Mouse (Mus musculus) layer of hippocampus, postnatal 10 days (tissue): ENCODE measurements around the gene Atp5b. TPM values are rescaled to one million over a fixed set of nuclear protein-coding genes. Genes with fewer than 3 reads are reported as not detected.

ENCODE experiments used
- DNase-seq, 2 experiments: peaks; one replicate each; pipeline ENCODE4 v3.0.0; 2021; ENCODE audit warnings: low spot score in 2 of 2
- microRNA-seq, 2 experiments: library from miRNA; unstranded; fragments of <30 nt; microRNA quantifications; one replicate each; pipeline ENCODE4 v1.2.0; 2021
- total RNA-seq, 2 experiments: library from RNA; stranded (reverse); gene quantifications; 2 replicates each; pipeline ENCODE4 v1.2.3; 2021

The Atp5b gene
- total RNA-seq, 2 experiments from 2014 or later = 1,650 to 1,701 TPM

DNA sequence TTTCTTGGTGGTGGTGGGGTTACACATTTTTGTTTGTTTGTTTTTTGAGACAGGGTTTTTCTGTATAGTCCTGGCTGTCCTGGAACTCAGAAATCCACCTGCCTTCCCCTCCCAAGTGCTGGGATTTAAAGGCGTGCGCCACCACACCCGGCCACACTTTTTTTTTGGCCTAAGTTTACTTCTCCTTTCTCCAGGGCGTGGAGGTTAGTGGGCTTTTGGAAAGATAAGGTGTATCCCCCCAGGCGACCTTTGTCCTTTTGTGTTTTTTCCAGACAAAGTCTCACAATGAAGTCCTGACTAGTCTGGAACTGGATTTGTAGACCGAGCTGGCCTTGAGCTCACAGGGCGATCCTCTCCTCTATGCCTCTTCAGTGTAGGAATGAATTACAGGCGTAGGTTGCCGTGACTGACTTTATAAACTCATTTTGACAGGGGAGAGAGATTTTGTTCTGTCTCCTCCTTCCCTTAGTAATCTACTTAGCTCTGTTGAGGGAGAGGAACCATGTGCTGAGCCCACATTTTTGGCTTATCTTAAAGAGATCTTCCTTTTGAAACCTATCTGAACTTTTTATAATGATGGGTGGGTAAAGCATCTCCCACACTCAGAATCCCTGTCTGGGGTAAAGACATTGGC lies 12.0 kb downstream of the Atp5b start:
- DNase-seq = no peak

- no peak for DNase-seq
These were observed 13.2 kb downstream of the Atp5b start for GRCm38 (mm10) chr10:128096313-128096692.

GRCm38 (mm10) chr10:128096693-128097586 lies 13.9 kb downstream of the Atp5b start:
- peak; percentile 78 to 88 for DNase-seq

DNA sequence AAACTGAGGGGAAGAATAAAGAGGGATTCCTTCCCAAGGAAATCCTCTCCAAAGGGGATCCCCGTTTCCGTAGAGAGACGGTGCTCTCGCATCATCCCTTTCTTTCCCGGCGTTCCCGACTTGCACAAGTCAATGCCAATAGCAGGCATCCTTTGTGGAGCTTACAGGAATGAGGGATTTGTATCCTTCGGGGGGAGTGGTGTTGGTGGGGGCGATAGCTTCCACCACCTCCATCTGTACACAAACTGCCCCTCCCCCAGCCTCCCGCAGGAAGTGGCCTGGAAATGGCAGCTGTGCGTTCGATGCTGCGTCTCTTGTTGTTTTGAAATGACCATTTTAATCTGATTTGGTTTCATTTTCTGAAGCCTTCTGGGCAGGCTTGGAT lies 14.5 kb downstream of the Atp5b start:
- peak; percentile 57 to 73 for DNase-seq

GRCm38 (mm10) chr10:128110103-128110761 lies 27.2 kb downstream of the Atp5b start:
- DNase-seq = no peak

- no peak for DNase-seq
These were observed 28.2 kb downstream of the Atp5b start for GRCm38 (mm10) chr10:128111227-128111626.

- no peak for DNase-seq
These were observed 40.8 kb downstream of the Atp5b start for GRCm38 (mm10) chr10:128123833-128124232.

DNA sequence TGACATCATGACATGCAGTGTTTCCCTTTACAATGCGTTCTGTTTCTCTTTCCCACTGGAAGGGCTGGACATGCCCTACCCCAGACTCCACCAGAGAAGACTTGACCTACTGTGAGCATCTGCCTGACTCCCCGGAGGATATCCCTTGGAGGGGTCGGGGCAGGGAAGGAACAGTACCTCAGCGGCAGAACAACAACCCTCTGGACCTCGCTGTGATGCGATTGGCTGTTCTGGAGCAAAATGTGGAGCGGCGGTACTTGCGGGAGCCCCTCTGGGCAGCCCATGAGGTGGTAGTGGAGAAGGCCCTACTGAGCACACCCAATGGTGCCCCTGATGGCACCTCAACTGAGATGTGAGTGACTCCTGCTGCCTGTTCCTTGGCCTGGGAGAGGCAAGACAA lies 41.8 kb downstream of the Atp5b start:
- no peak for DNase-seq

DNA sequence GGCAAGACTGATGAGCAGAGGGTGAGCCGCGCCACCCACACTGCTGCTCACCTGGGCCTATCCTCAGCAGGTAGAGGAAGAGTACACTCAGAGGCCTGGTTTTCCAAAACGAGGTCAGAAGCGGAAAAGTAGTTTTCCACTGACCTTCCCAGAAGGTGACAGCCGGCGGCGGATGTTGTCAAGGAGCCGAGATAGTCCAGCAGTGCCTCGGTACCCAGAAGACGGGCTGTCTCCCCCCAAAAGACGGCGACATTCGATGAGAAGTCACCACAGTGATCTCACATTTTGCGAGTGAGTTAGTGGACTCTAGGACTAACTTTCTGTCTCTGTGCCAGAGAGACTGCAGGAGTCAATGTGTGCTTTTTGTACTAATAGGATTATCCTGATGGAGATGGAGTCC lies 42.9 kb downstream of the Atp5b start:
- no peak for DNase-seq

GRCm38 (mm10) chr10:128127497-128127896 lies 44.4 kb downstream of the Atp5b start:
- no peak for DNase-seq

GRCm38 (mm10) chr10:128128143-128128542 lies 45.1 kb downstream of the Atp5b start:
- DNase-seq = no peak

- DNase-seq = no peak
These were observed 48.2 kb downstream of the Atp5b start for GRCm38 (mm10) chr10:128131297-128131696.

DNA sequence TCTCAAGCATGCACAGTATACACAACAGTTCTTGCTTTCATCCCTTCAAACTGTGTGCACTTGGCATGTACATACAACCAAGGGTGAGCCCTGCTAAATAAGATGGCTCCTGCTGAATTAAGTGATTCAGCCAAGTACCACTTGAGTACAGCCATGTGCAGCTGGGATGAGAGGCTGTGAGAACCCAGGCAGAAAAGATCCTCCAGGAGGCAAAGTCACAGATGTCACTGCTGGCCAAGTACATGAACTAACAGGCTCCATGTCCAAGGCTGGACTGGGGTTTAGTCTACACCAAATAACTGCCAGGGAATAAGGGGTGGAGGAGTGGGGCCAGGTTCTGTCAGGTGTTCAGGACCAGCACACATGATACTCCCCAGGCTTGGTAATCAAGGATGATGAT lies 48.7 kb downstream of the Atp5b start:
- DNase-seq = no peak

GRCm38 (mm10) chr10:128133650-128134332 lies 50.7 kb downstream of the Atp5b start:
- peak in 1 of 2 experiments; percentile 28 for DNase-seq

- no peak for DNase-seq
These were observed 52.3 kb downstream of the Atp5b start for GRCm38 (mm10) chr10:128135374-128135773.

Small RNA genes within 50 kb of the gene (microRNA-seq; reads per million reads assigned to microRNA genes)
- gene Mir677 = 15.1 to 89.3 reads per million in 2 experiments

Other genes with a start within 250 kb of the Atp5b start
- gene Rdh19, start 233.3 kb upstream of the Atp5b start, total RNA-seq = not detected
- gene Rdh16f2, start 216.8 kb upstream of the Atp5b start, total RNA-seq = not detected
- gene Rdh7, start 194.5 kb upstream of the Atp5b start, total RNA-seq = not detected
- gene Sdr9c7, start 184.8 kb upstream of the Atp5b start, total RNA-seq = not detected
- gene Hsd17b6, start 75.7 kb upstream of the Atp5b start, total RNA-seq = not detected
- gene Prim1, start 68.1 kb upstream of the Atp5b start, total RNA-seq = 1 to 10 TPM; 8.0 to 9.7 TPM
- gene Naca, start 47.7 kb upstream of the Atp5b start, total RNA-seq = 100 to 1,000 TPM; 350 to 389 TPM
- 100 to 1,000 TPM; 166 to 168 TPM for gene Ptges3, start 24.3 kb upstream of the Atp5b start, total RNA-seq
- gene Baz2a, start 8.3 kb downstream of the Atp5b start, total RNA-seq = 10 to 100 TPM; 32.0 to 35.1 TPM
- gene Rbms2, start 97.0 kb downstream of the Atp5b start, total RNA-seq = 10 to 100 TPM; 11.3 to 16.1 TPM
- 10 to 100 TPM; 12.2 to 17.1 TPM for gene Gls2, start 111.2 kb downstream of the Atp5b start, total RNA-seq
- 10 to 100 TPM; 11.5 to 12.8 TPM for gene Spryd4, start 128.5 kb downstream of the Atp5b start, total RNA-seq
- gene Mip, start 142.6 kb downstream of the Atp5b start, total RNA-seq = not detected
- 10 to 100 TPM in 1 of 2 experiments, 1 to 10 TPM in 1; 7.8 to 10.1 TPM for gene Timeless, start 148.8 kb downstream of the Atp5b start, total RNA-seq
- not detected for gene Apon, start 170.8 kb downstream of the Atp5b start, total RNA-seq
- not detected for gene Apof, start 185.4 kb downstream of the Atp5b start, total RNA-seq
- gene Stat2, start 187.3 kb downstream of the Atp5b start, total RNA-seq = 10 to 100 TPM; 25.6 to 29.3 TPM
- under 1 TPM in 1 of 2 experiments, not detected in 1; 0.85 TPM for gene Il23a, start 215.5 kb downstream of the Atp5b start, total RNA-seq
- 10 to 100 TPM; 15.5 to 15.8 TPM for gene Pan2, start 220.1 kb downstream of the Atp5b start, total RNA-seq
- 10 to 100 TPM; 75.5 to 78.5 TPM for gene Cnpy2, start 239.2 kb downstream of the Atp5b start, total RNA-seq